Comparison of ENCODE assay signal across 34 mouse cellular contexts in genomic region chr9:107327879-107328620, GRCm38 (mm10). TPM values are rescaled to one million over a fixed set of nuclear protein-coding genes. Genes with fewer than 3 reads are reported as not detected.
DNase-seq lines count a peak whose midpoint lies in the region; ATAC-seq and TF ChIP-seq lines count a peak whose summit lies in the region.
"Had no signal": no experiment of that assay in that cellular context is flagged by ENCODE, and none has a peak within 500 bp of the region (broad histone marks: within the 10 kb centered on the region; RNA-seq: fewer than 3 reads in every experiment).

No protein-coding gene starts in this region.

- H3K9ac ChIP-seq in embryonic facial prominence, embryonic 13.5 days: 0 out of 2 replicates have a peak overlapping the region, but pooled peaks have one; percentile 27
- H3K9ac ChIP-seq in lung, postnatal 0 days (replicated peaks; ENCODE audit: low read depth): no peak overlapping the region
- H3K9ac ChIP-seq: forebrain, embryonic 12.5 days; heart, embryonic 13.5 days; hindbrain, embryonic 15.5 days; kidney, embryonic 15.5 days; limb, embryonic 12.5 days; midbrain, embryonic 15.5 days; neural tube, embryonic 15.5 days; stomach, embryonic 15.5 days had no signal

- no peak for DNase-seq in embryonic facial prominence, embryonic 10.5 days (ENCODE audit: low spot score)
- DNase-seq in lung, postnatal 0 days (ENCODE audit: low spot score): peak; percentile 78
- DNase-seq in lung, postnatal 4 days: peak; percentile 72 to 84
- no peak for DNase-seq in thymus, postnatal 0 days (ENCODE audit: low spot score)
- DNase-seq: cerebellum, adult 11-12 months; cerebellum, adult 9-11 months; embryo, embryonic 11 days; gastrocnemius, postnatal 14 days; heart, adult 18-20 months; kidney, adult 18-20 months; retina, postnatal 1 day; right cerebral cortex, postnatal 25 days; thymus, adult 18-20 months; thymus, postnatal 36 days had no signal

- H3K4me1 ChIP-seq in embryonic facial prominence, embryonic 13.5 days: no peaks in the 10 kb centered on the region
- H3K4me1 ChIP-seq in embryonic facial prominence, embryonic 10.5 days: 0 out of 2 replicates have a peak, but pooled peaks cover 2% of the 10 kb centered on the region
- peaks cover 76% of the 10 kb centered on the region for H3K4me1 ChIP-seq in megakaryocyte, embryonic 14.5 days
- H3K4me1 ChIP-seq in lung, postnatal 0 days (ENCODE audit: insufficient read depth, low read depth, low read length): peaks cover 6% of the 10 kb centered on the region
- H3K4me1 ChIP-seq: forebrain, embryonic 12.5 days; hindbrain, embryonic 15.5 days; limb, embryonic 12.5 days; midbrain, embryonic 15.5 days; neural tube, embryonic 15.5 days; stomach, embryonic 15.5 days had no signal

- 94% methylated on average over 16 of the region's 16 CpGs for WGBS in embryonic facial prominence, embryonic 13.5 days
- WGBS in embryonic facial prominence, embryonic 10.5 days: 90% methylated on average over 16 of the region's 16 CpGs
- 66% methylated on average over 15 of the region's 16 CpGs for WGBS in lung, postnatal 0 days

- no peak overlapping the region for H3K27ac ChIP-seq in embryonic facial prominence, embryonic 13.5 days
- H3K27ac ChIP-seq in embryonic facial prominence, embryonic 10.5 days (replicated peaks): no peak overlapping the region
- H3K27ac ChIP-seq in lung, postnatal 0 days (ENCODE audit: low read length): 0 out of 2 replicates have a peak overlapping the region, but pooled peaks have one; percentile 32
- H3K27ac ChIP-seq: forebrain, embryonic 12.5 days; heart, embryonic 13.5 days; hindbrain, embryonic 10.5 days; hindbrain, embryonic 15.5 days; kidney, embryonic 15.5 days; limb, embryonic 12.5 days; macrophage; midbrain, embryonic 15.5 days; neural tube, embryonic 15.5 days; stomach, embryonic 15.5 days had no signal

- no peak for TF ChIP-seq CTCF in lung, postnatal 0 days (IDR thresholded peaks at IDR 0.05)

- no peak for TF ChIP-seq EP300 in lung, postnatal 0 days (IDR thresholded peaks at IDR 0.05)

- ATAC-seq in embryonic facial prominence, embryonic 13.5 days (ENCODE audit: insufficient number of reproducible peaks, insufficient read depth, low FRiP score, low TSS enrichment, low read depth): no peak
- no peak for ATAC-seq in megakaryocyte, adult 5-6 weeks (ENCODE audit: poor library complexity, severe bottlenecking)
- peak; percentile 79 for ATAC-seq in lung, postnatal 0 days
- no peak for ATAC-seq in granulocyte monocyte progenitor cell, adult 5-6 weeks (replicated peaks; ENCODE audit: poor library complexity, severe bottlenecking)
- ATAC-seq: activated CD4-positive, CD25-positive, alpha-beta regulatory T cell, adult 4 months; CD4-positive, CD25-positive, alpha-beta regulatory T cell, adult 4 months; inflammation-experienced regulatory T-cells, adult 6 months; midbrain, embryonic 15.5 days had no signal

- H3K27me3 ChIP-seq in embryonic facial prominence, embryonic 13.5 days: no peaks in the 10 kb centered on the region
- H3K27me3 ChIP-seq in embryonic facial prominence, embryonic 10.5 days (replicated peaks; ENCODE audit: low read depth, poor library complexity, severe bottlenecking): no peaks in the 10 kb centered on the region
- no peaks in the 10 kb centered on the region for H3K27me3 ChIP-seq in megakaryocyte, embryonic 14.5 days (replicated peaks)
- no peaks in the 10 kb centered on the region for H3K27me3 ChIP-seq in lung, postnatal 0 days (replicated peaks; ENCODE audit: insufficient read depth, low read length)
- H3K27me3 ChIP-seq: forebrain, embryonic 12.5 days; heart, embryonic 13.5 days; hindbrain, embryonic 15.5 days; kidney, embryonic 15.5 days; limb, embryonic 12.5 days; midbrain, embryonic 15.5 days; neural tube, embryonic 15.5 days; stomach, embryonic 15.5 days had no signal

- no peak overlapping the region for H3K4me2 ChIP-seq in embryonic facial prominence, embryonic 13.5 days
- H3K4me2 ChIP-seq in lung, postnatal 0 days (replicated peaks; ENCODE audit: low read depth, low read length): no peak overlapping the region
- H3K4me2 ChIP-seq: forebrain, embryonic 12.5 days; heart, embryonic 13.5 days; hindbrain, embryonic 15.5 days; kidney, embryonic 15.5 days; limb, embryonic 12.5 days; liver, embryonic 11.5 days; midbrain, embryonic 15.5 days; neural tube, embryonic 15.5 days; stomach, embryonic 15.5 days had no signal

- no peaks in the 10 kb centered on the region for H3K9me3 ChIP-seq in embryonic facial prominence, embryonic 13.5 days
- no peaks in the 10 kb centered on the region for H3K9me3 ChIP-seq in embryonic facial prominence, embryonic 10.5 days
- H3K9me3 ChIP-seq in megakaryocyte, embryonic 14.5 days: no peaks in the 10 kb centered on the region
- no peaks in the 10 kb centered on the region for H3K9me3 ChIP-seq in lung, postnatal 0 days (ENCODE audit: low read length)
- H3K9me3 ChIP-seq: forebrain, embryonic 12.5 days; heart, embryonic 13.5 days; hindbrain, embryonic 10.5 days; hindbrain, embryonic 15.5 days; kidney, embryonic 15.5 days; limb, embryonic 12.5 days; midbrain, embryonic 10.5 days; midbrain, embryonic 15.5 days; neural tube, embryonic 15.5 days; stomach, embryonic 15.5 days had no signal

- H3K36me3 ChIP-seq in embryonic facial prominence, embryonic 13.5 days: peaks cover 33% of the 10 kb centered on the region
- peaks cover 27% of the 10 kb centered on the region for H3K36me3 ChIP-seq in embryonic facial prominence, embryonic 10.5 days (replicated peaks)
- peaks cover 76% of the 10 kb centered on the region for H3K36me3 ChIP-seq in megakaryocyte, embryonic 14.5 days (replicated peaks; ENCODE audit: low read length)
- no peaks in the 10 kb centered on the region for H3K36me3 ChIP-seq in lung, postnatal 0 days (ENCODE audit: insufficient read depth, low read length)
- H3K36me3 ChIP-seq: midbrain, embryonic 15.5 days; stomach, embryonic 15.5 days had no signal

- H3K4me3 ChIP-seq in embryonic facial prominence, embryonic 13.5 days: no peak overlapping the region
- no peak overlapping the region for H3K4me3 ChIP-seq in embryonic facial prominence, embryonic 10.5 days
- peak overlapping the region; percentile 17 for H3K4me3 ChIP-seq in megakaryocyte, embryonic 14.5 days (replicated peaks)
- H3K4me3 ChIP-seq in lung, postnatal 0 days (ENCODE audit: low read depth, low read length): no peak overlapping the region
- H3K4me3 ChIP-seq: erythroblast, embryonic 14.5 days; forebrain, embryonic 12.5 days; heart, embryonic 13.5 days; hindbrain, embryonic 10.5 days; hindbrain, embryonic 15.5 days; kidney, embryonic 15.5 days; limb, embryonic 12.5 days; midbrain, embryonic 10.5 days; midbrain, embryonic 15.5 days; neural tube, embryonic 15.5 days; stomach, embryonic 15.5 days had no signal

RNA-seq across cellular contexts. Expression of gene Hemk1, which starts 10.1 kb away (rescaled TPM):
- 11.4 and 12.1 TPM in 2 replicates for polyA plus RNA-seq in embryonic facial prominence, embryonic 13.5 days (2015; fragmentation: Nextera tagmentation; extraction: Ambion mirVana)
- polyA plus RNA-seq in embryonic facial prominence, embryonic 10.5 days (2016; fragmentation: Nextera tagmentation; extraction: Ambion mirVana): 10.7 and 11.6 TPM in 2 replicates
- 8.1 TPM in 1 of 2 replicates, not detected in the other for polyA plus RNA-seq in megakaryocyte, embryonic 14.5 days (2012; ENCODE audit: insufficient read depth, low replicate concordance)
- total RNA-seq in megakaryocyte, adult 5-6 weeks (2015): 4.1 and 6.4 TPM in 2 replicates
- 5.0 and 8.0 TPM in 2 replicates for total RNA-seq in megakaryocyte, adult 5-6 weeks (2017)
- 5.9 and 8.3 TPM in 2 replicates for polyA plus RNA-seq in lung, postnatal 0 days (2015; fragmentation: Nextera tagmentation; extraction: Ambion mirVana)
- polyA plus RNA-seq in thymus, postnatal 0 days (2015; fragmentation: Nextera tagmentation; extraction: Ambion mirVana): 5.7 and 6.2 TPM in 2 replicates
- 12.0 and 32.9 TPM in 2 replicates for total RNA-seq in granulocyte monocyte progenitor cell, adult 5-6 weeks (2014; fragmentation: Nextera tagmentation)
- 6.0 and 11.3 TPM in 2 replicates for total RNA-seq in granulocyte monocyte progenitor cell, adult 5-6 weeks (2017)

RNA-seq across cellular contexts. Expression of gene 6430571L13Rik, which starts 12.4 kb away (rescaled TPM):
- polyA plus RNA-seq in embryonic facial prominence, embryonic 13.5 days (2015; fragmentation: Nextera tagmentation; extraction: Ambion mirVana): 1.2 and 1.5 TPM in 2 replicates
- polyA plus RNA-seq in embryonic facial prominence, embryonic 10.5 days (2016; fragmentation: Nextera tagmentation; extraction: Ambion mirVana): 0.83 and 0.95 TPM in 2 replicates
- polyA plus RNA-seq in megakaryocyte, embryonic 14.5 days (2012; ENCODE audit: insufficient read depth, low replicate concordance): not detected in 2 replicates
- not detected in 2 replicates for total RNA-seq in megakaryocyte, adult 5-6 weeks (2015)
- not detected in 2 replicates for total RNA-seq in megakaryocyte, adult 5-6 weeks (2017)
- 0.23 and 0.36 TPM in 2 replicates for polyA plus RNA-seq in lung, postnatal 0 days (2015; fragmentation: Nextera tagmentation; extraction: Ambion mirVana)
- 0.42 and 0.51 TPM in 2 replicates for polyA plus RNA-seq in thymus, postnatal 0 days (2015; fragmentation: Nextera tagmentation; extraction: Ambion mirVana)
- total RNA-seq in granulocyte monocyte progenitor cell, adult 5-6 weeks (2014; fragmentation: Nextera tagmentation): not detected in 2 replicates
- total RNA-seq in granulocyte monocyte progenitor cell, adult 5-6 weeks (2017): not detected in 2 replicates
- polyA plus RNA-seq: erythroblast, embryonic 14.5 days; macrophage had no signal

RNA-seq across cellular contexts. Expression of gene Cish, which starts 32.2 kb away (rescaled TPM):
- polyA plus RNA-seq in embryonic facial prominence, embryonic 13.5 days (2015; fragmentation: Nextera tagmentation; extraction: Ambion mirVana): 9.3 and 12.4 TPM in 2 replicates
- 6.7 and 7.2 TPM in 2 replicates for polyA plus RNA-seq in embryonic facial prominence, embryonic 10.5 days (2016; fragmentation: Nextera tagmentation; extraction: Ambion mirVana)
- 47.7 and 114 TPM in 2 replicates for polyA plus RNA-seq in megakaryocyte, embryonic 14.5 days (2012; ENCODE audit: insufficient read depth, low replicate concordance)
- total RNA-seq in megakaryocyte, adult 5-6 weeks (2015): 1.7 and 5.3 TPM in 2 replicates
- total RNA-seq in megakaryocyte, adult 5-6 weeks (2017): 0.40 and 0.45 TPM in 2 replicates
- 49.2 and 52.3 TPM in 2 replicates for polyA plus RNA-seq in lung, postnatal 0 days (2015; fragmentation: Nextera tagmentation; extraction: Ambion mirVana)
- polyA plus RNA-seq in thymus, postnatal 0 days (2015; fragmentation: Nextera tagmentation; extraction: Ambion mirVana): 12.9 and 20.3 TPM in 2 replicates
- 0.24 and 18.2 TPM in 2 replicates for total RNA-seq in granulocyte monocyte progenitor cell, adult 5-6 weeks (2014; fragmentation: Nextera tagmentation)
- total RNA-seq in granulocyte monocyte progenitor cell, adult 5-6 weeks (2017): 0.09 and 0.36 TPM in 2 replicates

RNA-seq across cellular contexts. Expression of gene Mapkapk3, which starts 38.4 kb away (rescaled TPM):
- 7.6 and 10.7 TPM in 2 replicates for polyA plus RNA-seq in embryonic facial prominence, embryonic 13.5 days (2015; fragmentation: Nextera tagmentation; extraction: Ambion mirVana)
- polyA plus RNA-seq in embryonic facial prominence, embryonic 10.5 days (2016; fragmentation: Nextera tagmentation; extraction: Ambion mirVana): 4.9 and 5.1 TPM in 2 replicates
- polyA plus RNA-seq in megakaryocyte, embryonic 14.5 days (2012; ENCODE audit: insufficient read depth, low replicate concordance): 35.6 and 49.9 TPM in 2 replicates
- total RNA-seq in megakaryocyte, adult 5-6 weeks (2015): 98.6 and 105 TPM in 2 replicates
- 156 and 174 TPM in 2 replicates for total RNA-seq in megakaryocyte, adult 5-6 weeks (2017)
- 22.9 and 24.6 TPM in 2 replicates for polyA plus RNA-seq in lung, postnatal 0 days (2015; fragmentation: Nextera tagmentation; extraction: Ambion mirVana)
- polyA plus RNA-seq in thymus, postnatal 0 days (2015; fragmentation: Nextera tagmentation; extraction: Ambion mirVana): 21.9 and 22.5 TPM in 2 replicates
- 186 and 231 TPM in 2 replicates for total RNA-seq in granulocyte monocyte progenitor cell, adult 5-6 weeks (2014; fragmentation: Nextera tagmentation)
- total RNA-seq in granulocyte monocyte progenitor cell, adult 5-6 weeks (2017): 191 and 207 TPM in 2 replicates

Comparison
In these comparisons a context has a peak if more than half of its experiments do, and no peak if none do; other contexts are left out.
1. DNase-seq: peak in lung, postnatal 0 days (single experiment) and lung, postnatal 4 days (2 of 2); none in embryonic facial prominence, embryonic 10.5 days (single experiment) and thymus, postnatal 0 days (single experiment).